Mouse (Mus musculus) lung, postnatal 0 days (tissue): ENCODE results near the gene Farsa. TPM values are rescaled to one million over a fixed set of nuclear protein-coding genes. Genes with fewer than 3 reads are reported as not detected.
"Not testable (repeated sequence)": the region's sequence is repeated elsewhere in the genome, so short reads cannot be mapped to it uniquely, and the experiment has no call there.

Source experiments
- ATAC-seq: fragments of 200-750 bp; cut with Nextera tagmentation; 2 replicates; pipeline ENCODE4 v1.8.0; 2017; ENCODE audit warnings: moderate library complexity
- DNase-seq: peaks from one replicate; pipeline ENCODE4 v3.0.0-alpha.2; 2016; ENCODE audit warnings: low spot score
- H3K27ac ChIP-seq: fragments of 300-500 bp; sonication (generic); 2 replicates; pipeline ENCODE4 v1.5.1; 2014; ENCODE audit warnings: antibody characterized with exemption, mild to moderate bottlenecking, low read length, mixed read lengths
- H3K27me3 ChIP-seq: fragments of 300-500 bp; sonication (generic); replicated peaks from 2 replicates; pipeline ENCODE4 v1.6.1; 2014; ENCODE audit warnings: low read length, mixed read lengths; ENCODE audit not compliant: insufficient read depth
- H3K36me3 ChIP-seq: fragments of 300-500 bp; sonication (generic); 2 replicates; pipeline ENCODE4 v1.6.1; 2014; ENCODE audit warnings: low read length, mixed read lengths; ENCODE audit not compliant: insufficient read depth
- H3K4me1 ChIP-seq: fragments of 300-500 bp; sonication (generic); 2 replicates; pipeline ENCODE4 v1.6.1; 2014; ENCODE audit warnings: antibody characterized with exemption, low read depth, low read length, mixed read lengths; ENCODE audit not compliant: insufficient read depth
- H3K4me2 ChIP-seq: fragments of 300-500 bp; sonication (generic); replicated peaks from 2 replicates; pipeline ENCODE4 v1.6.1; 2014; ENCODE audit warnings: low read depth, mild to moderate bottlenecking, low read length, moderate library complexity, mixed read lengths
- H3K4me3 ChIP-seq: fragments of 300-500 bp; sonication (generic); 2 replicates; pipeline ENCODE4 v1.5.1; 2014; ENCODE audit warnings: low read depth, low read length
- H3K9ac ChIP-seq: fragments of 300-500 bp; sonication (generic); replicated peaks from 2 replicates; pipeline ENCODE4 v1.6.1; 2014; ENCODE audit warnings: low read depth, mild to moderate bottlenecking
- H3K9me3 ChIP-seq: fragments of 300-500 bp; sonication (generic); 2 replicates; pipeline ENCODE4 v1.6.1; 2016; ENCODE audit warnings: low read length, mixed read lengths
- CTCF ChIP-seq: IDR thresholded peaks from 2 replicates; pipeline ENCODE4 v1.5.1; 2016; ENCODE audit warnings: antibody characterized with exemption, mild to moderate bottlenecking
- EP300 ChIP-seq: IDR thresholded peaks from 2 replicates; pipeline ENCODE4 v1.6.1; 2016; ENCODE audit warnings: antibody characterized with exemption, mild to moderate bottlenecking, control low read depth
- WGBS: fragments of 180-500 bp; shearing (Covaris S2); extraction: QIAGEN DNeasy Blood & Tissue Kit; methylation state at CpG from one replicate; pipeline ENCODE4 v1.1.7; 2014; 5-methylcytosine and 5-hydroxymethylcytosine counted together
- polyA plus RNA-seq: library from polyadenylated mRNA; unstranded; fragments of >200 nt; fragmentation: Nextera tagmentation; extraction: Ambion mirVana; gene quantifications from 2 replicates; pipeline ENCODE4 v1.2.1, GENCODE M21; 2015

Farsa gene
- polyA plus RNA-seq, 1 experiment from 2014 or later, result 44.0 TPM

DNA sequence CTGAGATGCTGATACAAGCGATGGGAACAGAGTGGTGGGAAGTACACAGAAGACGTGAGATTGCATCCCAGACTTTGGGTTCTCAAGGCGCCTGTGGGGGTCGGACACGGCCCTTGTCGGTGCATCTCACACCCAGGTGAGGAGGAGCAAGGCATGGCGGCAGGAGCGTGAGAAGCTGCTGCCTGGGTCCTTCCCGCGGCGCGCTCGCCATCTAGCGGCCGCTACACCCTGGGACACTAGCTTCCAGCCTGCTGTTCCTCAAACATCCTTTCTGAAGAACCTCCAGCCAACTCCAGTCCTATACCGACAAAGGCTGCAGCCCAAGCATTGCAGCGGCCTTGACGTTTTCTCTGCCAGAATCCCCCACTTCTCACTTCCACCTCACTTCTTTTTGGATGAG is 33.1 kb upstream of the Farsa start:
- H3K4me1 ChIP-seq, result no peaks in the 10 kb centered on the region
- DNase-seq, result peak; percentile 83
- no peaks in the 10 kb centered on the region for H3K9me3 ChIP-seq
- no peak overlapping the region for H3K4me3 ChIP-seq
- H3K36me3 ChIP-seq, result no peaks in the 10 kb centered on the region
- no peak overlapping the region for H3K4me2 ChIP-seq
- TF ChIP-seq CTCF (peak; percentile 89), EP300 (no peak)
- H3K9ac ChIP-seq, result no peak overlapping the region
- H3K27me3 ChIP-seq, result no peaks in the 10 kb centered on the region
- ATAC-seq, result peak; percentile 86
- WGBS, result 0% methylated on average over 15 of the region's 18 CpGs
- H3K27ac ChIP-seq, result no peak overlapping the region

DNA sequence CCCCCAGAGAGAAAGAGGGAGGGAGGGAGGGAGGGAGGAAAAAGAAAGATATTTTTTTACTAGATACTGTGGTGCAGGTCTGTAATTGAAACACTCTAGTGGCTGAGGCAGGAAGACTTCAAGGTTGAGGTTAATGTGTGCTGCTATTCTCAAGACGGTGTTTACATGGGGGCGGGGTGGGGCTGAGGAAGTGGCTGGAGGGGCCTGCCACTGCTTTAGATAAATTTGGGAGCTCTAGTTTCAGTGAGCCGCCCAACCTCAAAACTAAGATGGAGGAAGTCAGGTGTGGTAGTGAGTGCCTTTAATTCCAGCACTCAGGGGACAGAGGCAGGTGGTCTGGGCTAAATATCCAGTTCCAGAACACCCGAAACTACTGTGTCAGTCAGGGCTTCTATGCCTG is 31.2 kb upstream of the Farsa start:
- WGBS, result 41% methylated on average over 4 of the region's 4 CpGs
- no peaks in the 10 kb centered on the region for H3K4me1 ChIP-seq
- no peak for ATAC-seq
- H3K9me3 ChIP-seq, result no peaks in the 10 kb centered on the region
- no peaks in the 10 kb centered on the region for H3K27me3 ChIP-seq
- TF ChIP-seq EP300 (no peak), CTCF (no peak)
- no peak overlapping the region for H3K27ac ChIP-seq
- H3K36me3 ChIP-seq, result no peaks in the 10 kb centered on the region
- no peak overlapping the region for H3K9ac ChIP-seq
- no peak overlapping the region for H3K4me3 ChIP-seq
- H3K4me2 ChIP-seq, result no peak overlapping the region
- DNase-seq, result no peak

DNA sequence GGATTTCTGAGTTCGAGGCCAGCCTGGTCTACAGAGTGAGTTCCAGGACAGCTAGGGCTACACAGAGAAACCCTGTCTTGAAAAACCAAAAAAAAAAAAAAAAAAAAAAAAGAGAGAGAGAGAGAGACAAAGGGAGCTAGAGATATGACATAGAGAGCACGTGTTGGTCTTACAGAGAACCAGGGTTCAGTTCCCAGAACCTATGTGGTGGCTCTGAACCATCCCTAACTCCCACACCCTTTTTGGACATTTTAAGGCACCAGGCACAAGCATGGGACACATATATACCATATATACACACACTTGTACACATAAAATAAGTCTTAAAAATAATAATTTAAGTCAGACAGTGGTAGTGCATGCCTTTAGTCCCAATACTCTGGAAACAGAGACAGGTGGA is 30.3 kb upstream of the Farsa start:
- DNase-seq, H3K9me3 ChIP-seq, H3K4me3 ChIP-seq, H3K4me2 ChIP-seq, H3K4me1 ChIP-seq, H3K27me3 ChIP-seq, H3K36me3 ChIP-seq, H3K9ac ChIP-seq, ATAC-seq, H3K27ac ChIP-seq: not testable (repeated sequence)
- 86% methylated on average over 2 of the region's 2 CpGs for WGBS

DNA sequence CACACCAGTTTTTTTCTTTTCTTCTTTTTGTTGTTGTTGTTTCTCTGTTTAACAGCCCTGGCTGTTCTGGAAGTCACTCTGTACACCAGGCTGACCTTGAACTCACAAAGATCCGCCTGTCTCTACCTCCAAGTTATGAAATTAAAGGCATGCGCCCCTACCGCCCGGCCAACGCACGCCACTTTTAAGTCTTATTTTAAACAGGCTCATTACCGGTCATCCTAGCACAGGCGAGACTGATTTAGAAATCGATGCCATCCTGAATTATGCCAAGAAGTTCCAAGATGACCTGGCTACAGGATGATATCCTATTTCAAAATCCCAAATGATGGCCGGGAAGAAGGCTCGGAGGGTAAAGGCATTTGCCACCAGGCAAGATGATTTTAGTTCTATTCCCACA is 25.3 kb upstream of the Farsa start, which contains the start of gene Gadd45gip1:
Gene Gadd45gip1, plus strand, starts transcription at position 33 of the 400 bp plus-strand sequence.
- Histone ChIP-seq H3K4me2 (peak within 1 kb of the TSS; percentile 93), H3K36me3 (peaks cover 17% of the 10 kb centered on the region)

DNA sequence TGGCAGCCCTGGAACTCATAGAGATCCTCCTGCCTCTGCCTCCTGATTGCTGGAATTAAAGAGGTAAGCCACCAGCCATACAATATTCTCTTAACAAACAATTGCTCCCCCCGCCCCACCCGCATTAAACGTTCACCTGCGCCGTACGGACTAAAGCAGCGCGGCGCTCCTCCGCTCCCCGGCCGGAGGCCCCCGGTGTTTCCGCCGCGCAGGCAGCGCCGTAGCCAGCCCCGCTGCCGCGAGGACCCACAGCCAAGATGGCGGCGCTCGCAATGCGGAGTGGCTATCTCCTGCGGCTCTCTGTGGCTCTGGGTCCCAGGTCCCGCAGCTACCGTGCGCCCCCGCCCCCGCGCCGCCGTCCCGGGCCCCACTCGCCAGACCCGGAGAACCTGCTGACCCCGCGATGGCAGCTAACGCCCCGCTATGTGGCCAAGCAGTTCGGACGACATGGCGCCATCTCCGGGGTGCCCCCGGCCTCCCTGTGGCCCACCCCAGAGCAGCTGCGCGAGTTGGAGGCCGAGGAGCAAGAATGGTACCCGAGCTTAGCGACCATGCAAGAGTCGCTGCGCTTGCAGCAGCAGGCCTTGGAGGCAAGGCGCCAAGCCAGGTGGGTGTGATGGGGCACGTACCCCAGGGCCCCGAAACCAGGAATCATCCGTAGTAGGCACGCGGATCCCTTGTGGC is 24.6 kb upstream of the Farsa start:
- Histone ChIP-seq H3K36me3 (peaks cover 22% of the 10 kb centered on the region), H3K4me1 (peaks cover 4% of the 10 kb centered on the region; the same call in 1 of the 2 replicates), H3K27ac (peak overlapping the region; percentile 87), H3K4me2 (peak overlapping the region; percentile 93), H3K9me3 (no peaks in the 10 kb centered on the region), H3K9ac (peak overlapping the region; percentile 88), H3K27me3 (no peaks in the 10 kb centered on the region), H3K4me3 (peak overlapping the region; percentile 90)
- TF ChIP-seq CTCF, result no peak
- TF ChIP-seq EP300, result no peak
- peak; percentile 71 for DNase-seq
- under 1% methylated on average over 57 of the region's 59 CpGs for WGBS
- ATAC-seq, result peak; percentile 84

More for the DNA sequence above, 25.3 kb upstream of the Farsa start, which contains the start of gene Gadd45gip1:
- no peaks in the 10 kb centered on the region for H3K9me3 ChIP-seq
- TF ChIP-seq CTCF (peak; percentile 29), EP300 (0 out of 2 replicates have a peak, but pooled peaks have one; percentile 17)
- peak; percentile 34; the same call in 1 of the 2 replicates for ATAC-seq
- no peaks in the 10 kb centered on the region for H3K27me3 ChIP-seq
- no peak for DNase-seq
- H3K9ac ChIP-seq, result peak within 1 kb of the TSS; percentile 88
- H3K27ac ChIP-seq, result peak within 1 kb of the TSS; percentile 87
- H3K4me1 ChIP-seq, result peaks cover 4% of the 10 kb centered on the region; the same call in 1 of the 2 replicates
- H3K4me3 ChIP-seq, result peak within 1 kb of the TSS; percentile 90
- WGBS, result 62% methylated on average over 11 of the region's 11 CpGs

DNA sequence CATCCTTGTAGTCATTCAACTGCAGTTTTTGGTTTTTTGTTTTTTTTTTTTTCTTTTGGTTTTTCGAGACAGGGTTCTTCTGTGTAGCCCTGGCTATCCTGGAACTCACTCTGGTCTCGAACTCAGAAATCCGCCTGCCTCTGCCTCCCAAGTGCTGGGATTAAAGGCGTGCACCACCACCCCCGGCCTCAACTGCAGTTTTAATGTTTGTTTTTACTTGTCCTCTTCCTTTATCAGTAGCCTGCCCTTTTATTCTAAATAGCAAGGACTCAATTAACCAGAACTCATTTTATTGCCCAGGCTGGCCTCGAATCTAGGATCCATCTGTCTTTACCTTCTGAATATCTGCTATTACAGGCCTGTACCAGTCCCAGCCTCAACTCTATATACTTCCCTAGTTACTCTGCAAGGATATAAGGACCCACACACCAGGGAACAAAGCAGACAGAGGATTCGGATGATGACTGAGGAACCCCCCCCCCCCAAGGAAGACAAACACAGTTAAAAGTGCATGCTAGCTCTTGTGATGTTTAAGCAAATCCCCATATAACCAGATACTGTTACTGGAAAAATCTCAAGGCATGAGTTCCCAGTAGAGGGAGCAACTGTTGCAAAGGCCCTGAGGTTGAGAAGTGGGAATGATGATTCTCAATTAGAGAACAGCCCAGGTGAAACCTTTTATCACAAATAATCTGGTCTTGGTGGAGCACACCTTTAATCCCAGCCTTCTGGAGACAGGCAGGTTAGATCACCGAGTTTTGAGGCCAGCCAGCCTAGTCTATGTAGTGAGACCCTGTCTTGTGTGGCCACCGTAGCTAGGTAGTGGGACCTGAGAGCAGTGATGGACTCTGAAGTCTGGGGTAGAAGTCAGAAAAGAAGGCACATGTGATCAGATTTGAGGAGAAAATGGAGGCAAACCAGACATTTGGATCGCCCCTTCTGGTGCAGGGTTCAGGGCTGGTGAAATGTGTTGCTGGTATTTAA is 23.7 kb upstream of the Farsa start:
- Histone ChIP-seq H3K4me3 (peak overlapping the region; percentile 90), H3K9ac (peak overlapping the region; percentile 88; the same call in 1 of the 2 replicates), H3K4me1 (peaks cover 4% of the 10 kb centered on the region; the same call in 1 of the 2 replicates), H3K36me3 (peaks cover 22% of the 10 kb centered on the region), H3K27me3 (no peaks in the 10 kb centered on the region), H3K9me3 (no peaks in the 10 kb centered on the region), H3K27ac (no peak overlapping the region), H3K4me2 (peak overlapping the region; percentile 93)
- DNase-seq, result no peak
- ATAC-seq, result no peak
- WGBS, result 47% methylated on average over 10 of the region's 10 CpGs
- no peak for TF ChIP-seq EP300
- TF ChIP-seq CTCF, result peak; percentile 36
